Mouse (Mus musculus): ENCODE measurements around the gene Hoxa10. TPM values are rescaled to one million over a fixed set of nuclear protein-coding genes. Genes with fewer than 3 reads are reported as not detected.

The Hoxa10 gene
- polyA plus RNA-seq (2014; fragmentation: Nextera tagmentation; extraction: Ambion mirVana): not detected in 2 replicates

DNA sequence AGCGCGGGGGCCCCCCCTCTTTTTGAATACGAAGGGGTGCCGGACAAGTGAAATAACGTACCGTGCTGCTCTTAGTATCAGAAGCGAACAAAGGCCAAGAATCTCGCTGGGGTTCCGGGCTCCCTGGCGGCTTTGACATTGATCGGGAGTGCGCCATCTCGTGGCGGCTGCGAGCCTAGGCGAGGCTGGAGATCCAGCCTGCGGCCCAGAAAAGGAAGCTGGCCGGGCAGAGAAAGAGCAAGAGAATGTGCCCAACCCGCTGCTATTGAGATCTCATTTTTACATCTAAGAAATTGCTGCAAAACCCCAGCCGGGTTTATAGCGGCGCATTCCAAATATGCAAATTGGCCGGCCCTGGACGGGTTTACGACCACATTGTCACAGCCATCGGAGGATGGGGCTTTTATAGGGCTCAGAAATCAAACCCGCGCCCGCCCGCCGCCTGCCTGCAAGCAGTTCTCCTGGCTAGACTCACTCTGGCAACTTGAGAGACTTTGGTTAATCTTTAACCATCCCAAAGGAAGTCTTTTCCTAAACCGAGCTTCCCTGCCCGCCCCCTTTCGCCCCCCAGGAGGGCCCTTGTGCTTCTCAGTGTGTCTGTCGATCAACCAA, at the start of gene Hoxa10:
Gene Hoxa10, minus strand, starts transcription at position 466 of the 612 bp plus-strand sequence.
- 0 out of 2 replicates have a peak, but pooled peaks have one; percentile 57 for ATAC-seq (ENCODE audit: low FRiP score)
- Histone ChIP-seq H3K4me1 (ENCODE audit: control insufficient read depth, insufficient read depth, low read length) (no peaks in the 10 kb centered on the region), H3K4me3 (ENCODE audit: low read depth, low read length) (no peak within 1 kb of the TSS), H3K27me3 (ENCODE audit: control insufficient read depth, insufficient read depth, low read length) (peaks cover 98% of the 10 kb centered on the region), H3K9ac (ENCODE audit: low read length) (no peak within 1 kb of the TSS), H3K27ac (ENCODE audit: low read depth, low read length) (no peak within 1 kb of the TSS), H3K4me2 (no peak within 1 kb of the TSS), H3K9me3 (ENCODE audit: control insufficient read depth, low read length) (no peaks in the 10 kb centered on the region), H3K36me3 (ENCODE audit: control insufficient read depth, insufficient read depth, low read length) (no peaks in the 10 kb centered on the region)
- DNase-seq (ENCODE audit: low spot score, missing footprints): peak; percentile 99
- under 1% methylated on average over 35 of the region's 35 CpGs for WGBS

DNA sequence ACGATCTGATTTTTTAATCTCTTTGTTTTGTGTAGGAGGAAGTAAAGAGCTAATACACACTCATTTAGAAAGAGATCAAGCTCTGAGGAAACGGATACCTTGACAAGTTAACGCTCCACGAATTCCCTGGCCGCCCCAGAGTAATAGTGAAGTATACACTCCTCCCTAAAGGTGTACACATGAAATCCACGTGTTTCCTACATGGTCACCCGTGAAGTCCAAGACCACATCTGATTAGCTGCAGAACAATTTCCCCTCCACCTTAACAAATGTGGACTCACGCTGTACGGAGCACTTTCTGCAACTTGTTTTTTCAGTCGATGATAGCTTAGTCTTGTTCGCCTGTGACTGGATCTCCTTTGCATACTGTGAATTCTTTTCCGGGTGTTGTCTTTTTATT, 49.5 kb upstream of the Hoxa10 start:
- H3K9me3 ChIP-seq (ENCODE audit: control insufficient read depth, low read length): no peaks in the 10 kb centered on the region
- peaks cover 57% of the 10 kb centered on the region for H3K27me3 ChIP-seq (ENCODE audit: control insufficient read depth, insufficient read depth, low read length)
- H3K27ac ChIP-seq (ENCODE audit: low read depth, low read length): no peak overlapping the region
- H3K36me3 ChIP-seq (ENCODE audit: control insufficient read depth, insufficient read depth, low read length): no peaks in the 10 kb centered on the region
- WGBS: 18% methylated on average over 12 of the region's 12 CpGs
- H3K4me2 ChIP-seq: no peak overlapping the region
- no peak overlapping the region for H3K4me3 ChIP-seq (ENCODE audit: low read depth, low read length)
- DNase-seq (ENCODE audit: low spot score, missing footprints) (peak; percentile 93), ATAC-seq (ENCODE audit: low FRiP score) (no peak)
- H3K9ac ChIP-seq (ENCODE audit: low read length): no peak overlapping the region
- H3K4me1 ChIP-seq (ENCODE audit: control insufficient read depth, insufficient read depth, low read length): no peaks in the 10 kb centered on the region

DNA sequence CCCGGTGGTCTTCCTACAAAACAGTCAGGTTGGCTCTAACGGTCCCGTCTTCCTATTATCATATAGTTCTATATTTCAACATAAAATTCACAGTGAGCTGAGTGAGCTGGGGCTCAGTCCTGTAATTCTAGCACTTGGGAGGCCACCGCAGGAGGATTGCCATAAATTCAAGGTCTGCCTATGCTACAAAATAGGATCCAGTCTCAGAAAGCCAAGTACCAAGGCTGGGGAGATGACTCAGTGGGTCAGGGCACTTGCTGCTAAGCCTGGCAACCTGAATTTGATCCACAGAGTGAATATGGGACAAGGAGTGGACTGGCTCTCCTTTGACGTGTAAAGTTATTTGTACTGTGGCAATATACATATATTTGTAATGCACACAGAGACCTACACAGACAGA, 43.2 kb upstream of the Hoxa10 start:
- H3K27me3 ChIP-seq (ENCODE audit: control insufficient read depth, insufficient read depth, low read length): peaks cover 6% of the 10 kb centered on the region
- no peak for ATAC-seq (ENCODE audit: low FRiP score)
- 86% methylated on average over 5 of the region's 5 CpGs for WGBS

DNA sequence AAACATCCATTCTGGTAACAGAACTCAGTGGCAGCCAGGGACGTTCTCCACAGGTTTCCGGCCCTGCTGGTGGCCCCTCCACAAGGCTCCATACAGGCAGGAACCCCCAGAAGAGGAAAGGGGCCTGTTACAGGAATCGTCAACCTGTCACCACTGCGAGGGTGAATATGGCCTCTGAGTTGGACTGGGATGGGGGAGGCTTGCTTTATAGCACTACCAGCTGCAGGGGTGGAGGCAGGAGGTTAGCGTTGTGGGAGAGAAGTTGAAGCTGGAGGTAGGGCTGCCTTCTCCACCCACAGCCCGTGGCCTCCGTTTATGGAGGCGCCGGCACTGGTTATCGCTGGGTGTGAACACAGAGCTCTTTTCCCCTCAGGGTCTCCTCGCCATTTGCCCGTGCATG, 40.4 kb upstream of the Hoxa10 start:
- H3K27ac ChIP-seq (ENCODE audit: low read depth, low read length): no peak overlapping the region
- DNase-seq (ENCODE audit: low spot score, missing footprints): no peak
- H3K27me3 ChIP-seq (ENCODE audit: control insufficient read depth, insufficient read depth, low read length): peaks cover 20% of the 10 kb centered on the region
- H3K9ac ChIP-seq (ENCODE audit: low read length): no peak overlapping the region
- no peak overlapping the region for H3K4me3 ChIP-seq (ENCODE audit: low read depth, low read length)
- no peaks in the 10 kb centered on the region for H3K36me3 ChIP-seq (ENCODE audit: control insufficient read depth, insufficient read depth, low read length)
- WGBS: 72% methylated on average over 12 of the region's 12 CpGs
- no peak for ATAC-seq (ENCODE audit: low FRiP score)
- no peak overlapping the region for H3K4me2 ChIP-seq
- H3K9me3 ChIP-seq (ENCODE audit: control insufficient read depth, low read length): no peaks in the 10 kb centered on the region
- H3K4me1 ChIP-seq (ENCODE audit: control insufficient read depth, insufficient read depth, low read length): no peaks in the 10 kb centered on the region

More for the DNA sequence above, 43.2 kb upstream of the Hoxa10 start:
- H3K9ac ChIP-seq (ENCODE audit: low read length): no peak overlapping the region
- H3K9me3 ChIP-seq (ENCODE audit: control insufficient read depth, low read length): no peaks in the 10 kb centered on the region
- no peak for DNase-seq (ENCODE audit: low spot score, missing footprints)
- no peak overlapping the region for H3K4me3 ChIP-seq (ENCODE audit: low read depth, low read length)
- H3K27ac ChIP-seq (ENCODE audit: low read depth, low read length): no peak overlapping the region
- no peak overlapping the region for H3K4me2 ChIP-seq
- no peaks in the 10 kb centered on the region for H3K36me3 ChIP-seq (ENCODE audit: control insufficient read depth, insufficient read depth, low read length)
- no peaks in the 10 kb centered on the region for H3K4me1 ChIP-seq (ENCODE audit: control insufficient read depth, insufficient read depth, low read length)

DNA sequence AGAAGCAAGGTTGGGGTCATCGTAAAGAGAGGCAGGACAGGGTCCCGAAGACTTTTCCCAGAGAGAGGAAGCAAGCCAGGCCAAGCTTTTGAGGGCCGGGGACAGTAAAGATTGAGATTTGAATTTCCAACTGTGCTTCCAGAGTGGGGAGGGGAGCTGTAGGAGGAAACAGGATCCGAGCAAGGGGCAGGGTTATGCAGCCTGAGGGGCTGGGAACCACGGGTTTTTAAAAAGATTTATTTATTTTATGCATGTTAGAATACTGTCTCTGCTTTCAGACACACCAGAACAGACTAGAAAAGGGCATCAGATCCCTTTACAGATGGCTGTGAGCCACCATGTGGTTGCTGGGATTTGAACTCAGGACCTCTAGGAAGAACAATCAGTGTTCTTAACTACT, 36.3 kb upstream of the Hoxa10 start:
- ATAC-seq (ENCODE audit: low FRiP score) (no peak), DNase-seq (ENCODE audit: low spot score, missing footprints) (peak; percentile 88)
- no peaks in the 10 kb centered on the region for H3K36me3 ChIP-seq (ENCODE audit: control insufficient read depth, insufficient read depth, low read length)
- no peak overlapping the region for H3K9ac ChIP-seq (ENCODE audit: low read length)
- no peak overlapping the region for H3K4me2 ChIP-seq
- H3K4me1 ChIP-seq (ENCODE audit: control insufficient read depth, insufficient read depth, low read length): no peaks in the 10 kb centered on the region
- no peak overlapping the region for H3K27ac ChIP-seq (ENCODE audit: low read depth, low read length)
- peaks cover 61% of the 10 kb centered on the region for H3K27me3 ChIP-seq (ENCODE audit: control insufficient read depth, insufficient read depth, low read length)
- H3K9me3 ChIP-seq (ENCODE audit: control insufficient read depth, low read length): no peaks in the 10 kb centered on the region
- H3K4me3 ChIP-seq (ENCODE audit: low read depth, low read length): no peak overlapping the region
- 12% methylated on average over 5 of the region's 5 CpGs for WGBS

DNA sequence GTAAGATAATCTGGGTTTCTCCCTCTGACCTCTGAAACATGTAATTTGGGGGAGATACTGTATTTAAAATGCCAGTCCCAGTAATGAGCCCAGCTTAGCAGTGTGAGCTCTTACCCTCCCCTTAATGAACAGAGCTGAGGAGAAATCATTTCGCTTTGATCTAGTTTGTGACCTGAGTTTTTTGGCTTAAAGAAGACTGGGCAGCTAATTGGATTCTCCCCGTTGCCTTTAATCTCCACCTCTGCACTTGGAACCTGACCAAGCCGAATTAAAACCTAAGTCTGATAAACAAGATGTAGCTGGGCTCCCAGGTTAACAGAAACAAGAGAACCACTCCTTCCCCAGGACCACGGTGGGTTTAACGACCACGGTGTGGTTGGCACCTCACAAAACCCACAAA, 35.7 kb upstream of the Hoxa10 start:
- Histone ChIP-seq H3K36me3 (ENCODE audit: control insufficient read depth, insufficient read depth, low read length) (no peaks in the 10 kb centered on the region), H3K27me3 (ENCODE audit: control insufficient read depth, insufficient read depth, low read length) (peaks cover 66% of the 10 kb centered on the region), H3K9ac (ENCODE audit: low read length) (no peak overlapping the region), H3K4me3 (ENCODE audit: low read depth, low read length) (no peak overlapping the region), H3K27ac (ENCODE audit: low read depth, low read length) (no peak overlapping the region), H3K4me1 (ENCODE audit: control insufficient read depth, insufficient read depth, low read length) (no peaks in the 10 kb centered on the region), H3K9me3 (ENCODE audit: control insufficient read depth, low read length) (no peaks in the 10 kb centered on the region), H3K4me2 (no peak overlapping the region)
- DNase-seq (ENCODE audit: low spot score, missing footprints): peak; percentile 90
- WGBS: 1% methylated on average over 6 of the region's 6 CpGs
- no peak for ATAC-seq (ENCODE audit: low FRiP score)

DNA sequence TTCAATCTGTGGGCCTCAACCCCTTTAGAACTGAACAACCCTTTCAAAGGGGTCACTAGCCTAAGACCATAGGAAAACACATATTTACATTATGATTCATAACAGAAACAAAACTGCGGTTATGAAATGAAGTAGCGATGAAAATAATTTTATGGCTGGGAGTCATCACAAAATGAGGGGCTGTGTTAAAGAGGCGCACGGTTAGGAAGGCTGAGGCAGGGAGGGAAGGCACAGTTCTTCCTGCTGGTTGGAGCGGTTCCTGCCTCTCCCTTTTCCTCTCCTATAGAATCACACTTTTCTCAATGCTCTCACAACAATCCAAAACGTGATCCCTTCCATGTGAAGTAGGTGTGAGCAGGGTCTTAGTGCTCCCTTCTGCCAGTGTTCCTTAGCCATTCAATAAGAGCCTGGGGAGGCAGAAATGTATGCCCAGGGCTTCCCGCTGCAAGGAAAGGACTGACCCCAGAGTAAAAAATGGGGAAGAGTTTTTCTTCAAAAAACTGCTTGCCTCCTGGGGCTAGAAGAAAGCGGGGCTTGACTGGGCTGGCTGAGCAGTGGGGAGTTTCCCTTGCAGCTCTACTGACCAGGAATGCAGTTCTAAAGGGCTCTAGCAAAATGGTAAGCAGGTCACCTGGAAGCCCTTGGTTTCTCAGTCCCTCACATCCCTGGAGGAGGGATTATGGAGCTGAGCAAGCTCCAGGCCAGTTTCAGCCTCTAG, 35.1 kb upstream of the Hoxa10 start:
- no peak overlapping the region for H3K4me3 ChIP-seq (ENCODE audit: low read depth, low read length)
- 5% methylated on average over 8 of the region's 8 CpGs for WGBS
- peak; percentile 93 for DNase-seq (ENCODE audit: low spot score, missing footprints)

DNA sequence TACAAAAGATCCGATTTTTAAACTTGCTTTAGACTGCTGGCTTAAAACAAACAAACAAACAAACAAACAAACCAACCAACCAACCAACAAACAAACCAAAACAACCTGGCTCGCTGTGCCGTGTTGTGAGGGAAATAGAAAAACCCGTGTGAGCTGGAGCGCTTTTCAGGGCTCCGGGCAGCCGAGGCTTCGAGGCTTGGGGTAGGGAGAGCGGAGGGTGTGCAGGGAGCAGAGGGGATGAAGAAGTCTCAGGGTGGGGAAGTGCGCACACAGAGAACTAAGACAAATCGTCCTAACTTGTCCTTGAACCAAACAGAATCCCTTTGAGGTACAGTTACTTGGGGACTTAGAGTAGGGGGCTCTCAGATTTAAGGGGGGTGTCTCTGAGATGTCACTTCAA, 33.9 kb upstream of the Hoxa10 start:
- no peak overlapping the region for H3K4me2 ChIP-seq
- H3K4me1 ChIP-seq (ENCODE audit: control insufficient read depth, insufficient read depth, low read length): no peaks in the 10 kb centered on the region
- H3K36me3 ChIP-seq (ENCODE audit: control insufficient read depth, insufficient read depth, low read length): no peaks in the 10 kb centered on the region
- H3K27me3 ChIP-seq (ENCODE audit: control insufficient read depth, insufficient read depth, low read length): peaks cover 84% of the 10 kb centered on the region
- ATAC-seq (ENCODE audit: low FRiP score) (no peak), DNase-seq (ENCODE audit: low spot score, missing footprints) (peak; percentile 89)
- H3K9ac ChIP-seq (ENCODE audit: low read length): no peak overlapping the region
- no peaks in the 10 kb centered on the region for H3K9me3 ChIP-seq (ENCODE audit: control insufficient read depth, low read length)
- H3K4me3 ChIP-seq (ENCODE audit: low read depth, low read length): no peak overlapping the region
- no peak overlapping the region for H3K27ac ChIP-seq (ENCODE audit: low read depth, low read length)
- 2% methylated on average over 11 of the region's 11 CpGs for WGBS

More for the DNA sequence above, 35.1 kb upstream of the Hoxa10 start:
- H3K27me3 ChIP-seq (ENCODE audit: control insufficient read depth, insufficient read depth, low read length): peaks cover 73% of the 10 kb centered on the region
- no peaks in the 10 kb centered on the region for H3K9me3 ChIP-seq (ENCODE audit: control insufficient read depth, low read length)
- no peak overlapping the region for H3K27ac ChIP-seq (ENCODE audit: low read depth, low read length)
- H3K9ac ChIP-seq (ENCODE audit: low read length): no peak overlapping the region
- H3K4me1 ChIP-seq (ENCODE audit: control insufficient read depth, insufficient read depth, low read length): no peaks in the 10 kb centered on the region
- no peak for ATAC-seq (ENCODE audit: low FRiP score)
- no peaks in the 10 kb centered on the region for H3K36me3 ChIP-seq (ENCODE audit: control insufficient read depth, insufficient read depth, low read length)
- H3K4me2 ChIP-seq: no peak overlapping the region

DNA sequence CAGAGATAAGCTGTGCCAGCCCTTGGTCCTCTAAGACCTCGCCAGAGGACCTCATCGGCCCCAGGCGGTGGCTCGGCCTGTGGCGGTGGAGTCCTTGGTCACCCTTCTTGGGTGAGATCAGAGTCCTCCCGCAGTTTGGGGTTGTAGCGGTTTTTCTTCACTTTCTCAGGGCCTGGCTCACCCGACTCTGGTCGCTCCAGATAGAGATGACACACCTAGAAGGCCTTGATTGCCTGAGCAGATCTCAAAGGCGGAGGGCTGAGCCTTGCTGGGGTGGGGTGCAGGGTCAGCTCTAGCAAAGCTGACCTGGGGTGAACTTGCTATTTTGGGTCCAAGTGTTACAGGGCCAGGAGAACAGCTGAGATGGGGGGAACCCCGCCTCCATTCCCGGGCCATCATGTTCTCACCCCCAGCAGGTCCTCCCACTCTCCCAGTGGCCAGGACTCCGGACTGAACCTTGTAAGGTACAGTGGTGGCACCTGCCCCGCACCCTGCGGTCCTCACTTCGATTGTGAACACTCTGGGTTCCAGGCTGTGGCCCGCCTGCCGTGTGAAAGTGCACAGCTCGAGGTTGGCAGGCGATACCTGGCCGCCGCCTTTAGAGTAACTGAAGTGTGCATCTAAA, 33.1 kb upstream of the Hoxa10 start:
- no peaks in the 10 kb centered on the region for H3K36me3 ChIP-seq (ENCODE audit: control insufficient read depth, insufficient read depth, low read length)
- H3K9ac ChIP-seq (ENCODE audit: low read length): no peak overlapping the region
- no peak overlapping the region for H3K27ac ChIP-seq (ENCODE audit: low read depth, low read length)
- H3K27me3 ChIP-seq (ENCODE audit: control insufficient read depth, insufficient read depth, low read length): peaks cover 93% of the 10 kb centered on the region
- DNase-seq (ENCODE audit: low spot score, missing footprints) (no peak), ATAC-seq (ENCODE audit: low FRiP score) (no peak)
- H3K4me1 ChIP-seq (ENCODE audit: control insufficient read depth, insufficient read depth, low read length): no peaks in the 10 kb centered on the region
- no peak overlapping the region for H3K4me3 ChIP-seq (ENCODE audit: low read depth, low read length)
- no peak overlapping the region for H3K4me2 ChIP-seq
- WGBS: 1% methylated on average over 22 of the region's 22 CpGs
- H3K9me3 ChIP-seq (ENCODE audit: control insufficient read depth, low read length): no peaks in the 10 kb centered on the region

All from midbrain, embryonic 11.5 days (tissue).